Mouse (Mus musculus) forebrain, postnatal 0 days (tissue): ENCODE measurements at regions not wholly inside any gene's neighbourhood (a gene's known extent, or its start where the extent isn't known, plus 50 kb on each side); places are given as distances from the start of the nearest gene placed in this dataset.
"Not testable (repeated sequence)": the region's sequence is repeated elsewhere in the genome, so short reads cannot be mapped to it uniquely, and the experiment has no call there.

ENCODE experiments used
- ATAC-seq: fragments of 200-750 bp; cut with Nextera tagmentation; 2 replicates; pipeline ENCODE4 v1.8.0; 2017; ENCODE audit warnings: mild to moderate bottlenecking, moderate library complexity
- DNase-seq: peaks from one replicate; pipeline ENCODE4 v3.0.0-alpha.2; 2015
- H3K27ac ChIP-seq: fragments of 300-500 bp; sonication (generic); 2 replicates; pipeline ENCODE4 v1.5.1; 2014; ENCODE audit warnings: low read depth, mild to moderate bottlenecking, antibody characterized with exemption, low read length, moderate library complexity, mixed read lengths
- H3K27me3 ChIP-seq: fragments of 300-500 bp; sonication (generic); 2 replicates; pipeline ENCODE4 v1.6.1; 2014; ENCODE audit warnings: mild to moderate bottlenecking, low read length, mixed read lengths; ENCODE audit not compliant: insufficient read depth
- H3K36me3 ChIP-seq: fragments of 300-500 bp; sonication (generic); 2 replicates; pipeline ENCODE4 v1.6.1; 2014; ENCODE audit warnings: mild to moderate bottlenecking, moderate library complexity; ENCODE audit not compliant: insufficient read depth
- H3K4me1 ChIP-seq: fragments of 300-500 bp; sonication (generic); 2 replicates; pipeline ENCODE4 v1.6.1; 2014; ENCODE audit warnings: antibody characterized with exemption; ENCODE audit not compliant: insufficient read depth
- H3K4me2 ChIP-seq: fragments of 300-500 bp; sonication (generic); 2 replicates; pipeline ENCODE4 v1.6.1; 2014; ENCODE audit warnings: low read depth, mild to moderate bottlenecking, moderate library complexity
- H3K4me3 ChIP-seq: fragments of 300-500 bp; sonication (generic); 2 replicates; pipeline ENCODE4 v1.5.1; 2014; ENCODE audit warnings: low read depth, low read length, mixed read lengths
- H3K9ac ChIP-seq: fragments of 300-500 bp; sonication (generic); 2 replicates; pipeline ENCODE4 v1.6.1; 2014; ENCODE audit warnings: mild to moderate bottlenecking
- H3K9me3 ChIP-seq: fragments of 300-500 bp; sonication (generic); 2 replicates; pipeline ENCODE4 v1.6.1; 2016; ENCODE audit warnings: low read length
- CTCF ChIP-seq: sonication (generic); IDR thresholded peaks from 2 replicates; pipeline ENCODE4 v1.5.1; 2016; ENCODE audit warnings: antibody characterized with exemption, control low read depth, low read depth
- WGBS: fragments of 180-500 bp; shearing (Covaris S2); extraction: QIAGEN DNeasy Blood & Tissue Kit; methylation state at CpG from one replicate; pipeline ENCODE4 v1.1.7; 2014; 5-methylcytosine and 5-hydroxymethylcytosine counted together

DNA sequence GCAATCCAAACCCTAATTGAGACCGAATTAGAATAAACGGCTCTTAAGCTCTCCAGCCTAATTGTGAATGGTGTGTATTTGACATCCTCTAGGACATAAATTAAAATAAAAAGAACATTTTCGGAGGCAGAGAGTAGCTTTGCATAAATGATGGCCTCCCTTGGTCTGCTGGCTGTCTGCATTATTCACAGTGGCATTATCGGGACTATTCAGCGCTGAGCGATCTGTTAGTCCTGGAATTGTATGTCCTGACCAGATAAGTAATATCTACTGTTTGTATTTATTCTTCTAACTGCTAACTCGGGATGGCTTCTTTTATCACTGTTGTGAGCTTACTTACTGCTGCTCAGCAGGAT is 299.6 kb downstream of the Chl1 start:
- H3K4me3 ChIP-seq, result peak overlapping the region; percentile 22
- H3K36me3 ChIP-seq, result no peaks in the 10 kb centered on the region
- H3K27me3 ChIP-seq, result no peaks in the 10 kb centered on the region
- ATAC-seq (peak; percentile 16; the same call in 1 of the 2 replicates), DNase-seq (no peak)
- H3K4me2 ChIP-seq, result peak overlapping the region; percentile 48
- H3K4me1 ChIP-seq, result peaks cover 10% of the 10 kb centered on the region
- no peaks in the 10 kb centered on the region for H3K9me3 ChIP-seq
- peak overlapping the region; percentile 60; the same call in 1 of the 2 replicates for H3K27ac ChIP-seq
- H3K9ac ChIP-seq, result peak overlapping the region; percentile 36; the same call in 1 of the 2 replicates
- TF ChIP-seq CTCF, result no peak
- 2% methylated on average over 7 of the region's 7 CpGs for WGBS

DNA sequence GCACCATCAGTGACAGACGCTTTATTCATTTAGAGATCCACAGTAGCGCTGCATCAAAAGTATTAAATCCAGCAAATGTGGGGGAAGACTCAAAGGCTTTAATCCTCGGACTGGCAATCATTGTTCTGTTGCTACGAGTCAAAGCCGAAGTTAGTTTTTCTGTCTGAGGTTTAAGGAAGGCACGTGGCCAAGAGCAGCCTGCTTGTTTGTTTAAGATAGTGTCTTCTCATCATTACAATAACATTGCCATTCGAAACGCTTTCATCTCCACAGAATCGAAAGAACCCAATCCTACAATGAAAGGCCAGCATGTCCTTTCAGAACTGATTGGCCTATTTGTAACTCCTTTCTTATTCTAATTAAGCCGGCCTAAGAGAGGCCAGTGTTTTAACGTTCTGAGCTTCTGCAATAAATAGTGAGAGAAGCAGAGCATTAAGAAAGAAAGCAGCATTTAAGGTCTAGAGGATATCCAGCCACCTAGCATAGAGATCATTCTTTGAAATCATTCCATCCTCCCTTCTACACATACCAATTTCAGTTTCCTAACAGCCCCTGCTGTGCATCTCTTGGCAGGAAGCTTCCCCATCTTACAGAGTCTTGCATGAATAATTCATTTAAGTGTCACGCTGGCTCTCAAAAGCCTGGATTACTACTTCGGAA is 300.1 kb downstream of the Chl1 start:
- H3K9ac ChIP-seq, result peak overlapping the region; percentile 36; the same call in 1 of the 2 replicates
- no peaks in the 10 kb centered on the region for H3K36me3 ChIP-seq
- no peaks in the 10 kb centered on the region for H3K27me3 ChIP-seq
- no peaks in the 10 kb centered on the region for H3K9me3 ChIP-seq
- WGBS, result 2% methylated on average over 13 of the region's 13 CpGs
- DNase-seq (peak; percentile 76), ATAC-seq (peak; percentile 91)
- peak overlapping the region; percentile 48 for H3K4me2 ChIP-seq
- peaks cover 10% of the 10 kb centered on the region for H3K4me1 ChIP-seq
- H3K27ac ChIP-seq, result peak overlapping the region; percentile 60
- TF ChIP-seq CTCF, result no peak
- peak overlapping the region; percentile 22 for H3K4me3 ChIP-seq

DNA sequence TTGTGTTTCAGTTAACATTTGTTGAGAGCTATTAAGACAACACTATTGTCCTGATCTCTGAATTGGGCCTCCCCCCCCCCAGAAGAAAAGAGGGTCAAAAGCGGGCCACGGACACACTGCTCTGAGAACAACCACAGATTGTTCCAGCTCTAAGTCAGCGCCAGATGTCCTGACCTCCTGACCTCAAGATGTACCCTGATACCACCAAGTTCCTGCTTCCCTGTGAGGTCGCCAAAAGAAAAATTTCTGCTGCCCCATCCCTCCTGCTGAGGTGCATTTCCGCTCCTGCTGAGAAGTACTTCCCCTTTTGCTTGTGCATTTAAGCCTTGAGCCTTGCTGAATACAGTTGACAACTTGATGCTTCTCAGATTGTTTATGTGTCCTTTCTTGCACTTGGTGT is 306.0 kb downstream of the Chl1 start:
- H3K9ac ChIP-seq, H3K4me3 ChIP-seq, H3K4me2 ChIP-seq, H3K27ac ChIP-seq, H3K36me3 ChIP-seq, H3K4me1 ChIP-seq, DNase-seq, H3K9me3 ChIP-seq, ATAC-seq, H3K27me3 ChIP-seq: not testable (repeated sequence)
- 78% methylated on average over 5 of the region's 5 CpGs for WGBS

DNA sequence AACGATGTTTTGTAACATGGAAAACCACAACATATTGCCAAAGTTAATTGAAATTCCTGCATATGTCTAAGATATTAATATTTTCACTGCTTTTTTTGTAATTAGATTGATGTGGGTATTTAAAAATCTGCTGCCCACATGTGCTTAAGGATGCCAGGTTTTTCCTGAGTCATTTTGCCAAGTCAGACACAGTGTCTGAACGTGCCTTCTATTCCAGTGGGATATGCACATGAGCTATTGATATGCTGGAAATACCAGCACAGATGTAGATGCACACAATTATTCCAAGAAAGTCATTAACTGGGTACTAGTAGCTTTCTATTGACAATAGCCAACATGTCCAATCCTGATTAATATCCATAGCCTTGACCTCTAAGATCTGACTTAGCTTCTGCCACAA is 315.7 kb downstream of the Chl1 start:
- WGBS, result 48% methylated on average over 2 of the region's 2 CpGs

DNA sequence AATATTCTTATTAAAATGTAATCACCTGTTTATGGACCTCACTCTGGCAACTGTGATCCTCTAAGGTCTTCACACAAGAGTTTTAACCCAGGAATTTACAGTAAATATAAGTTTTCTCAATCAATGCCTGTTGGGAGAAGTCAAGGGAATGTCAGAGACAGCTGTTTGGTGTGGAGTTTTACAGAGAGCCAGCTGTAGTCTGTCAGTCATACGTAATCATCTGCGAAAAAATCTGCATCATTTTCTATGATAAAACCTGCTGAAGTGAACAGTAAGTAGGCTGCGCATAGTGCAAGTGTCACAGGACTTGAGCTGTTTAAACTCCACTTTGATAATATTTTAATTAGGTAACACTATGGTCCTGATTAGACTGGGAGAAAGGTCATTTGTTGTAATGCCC is 317.2 kb downstream of the Chl1 start:
- Histone ChIP-seq H3K9me3 (no peaks in the 10 kb centered on the region), H3K4me2 (no peak overlapping the region), H3K36me3 (no peaks in the 10 kb centered on the region), H3K4me1 (no peaks in the 10 kb centered on the region), H3K4me3 (no peak overlapping the region), H3K9ac (no peak overlapping the region), H3K27me3 (no peaks in the 10 kb centered on the region), H3K27ac (no peak overlapping the region)
- TF ChIP-seq CTCF, result no peak
- no peak for ATAC-seq
- WGBS, result 93% methylated on average over 3 of the region's 3 CpGs
- DNase-seq, result no peak

More for the DNA sequence above, 315.7 kb downstream of the Chl1 start:
- ATAC-seq (no peak), DNase-seq (no peak)
- no peaks in the 10 kb centered on the region for H3K4me1 ChIP-seq
- H3K36me3 ChIP-seq, result no peaks in the 10 kb centered on the region
- H3K27ac ChIP-seq, result no peak overlapping the region
- no peak overlapping the region for H3K4me2 ChIP-seq
- no peaks in the 10 kb centered on the region for H3K9me3 ChIP-seq
- no peak for TF ChIP-seq CTCF
- H3K9ac ChIP-seq, result no peak overlapping the region
- no peak overlapping the region for H3K4me3 ChIP-seq
- no peaks in the 10 kb centered on the region for H3K27me3 ChIP-seq

DNA sequence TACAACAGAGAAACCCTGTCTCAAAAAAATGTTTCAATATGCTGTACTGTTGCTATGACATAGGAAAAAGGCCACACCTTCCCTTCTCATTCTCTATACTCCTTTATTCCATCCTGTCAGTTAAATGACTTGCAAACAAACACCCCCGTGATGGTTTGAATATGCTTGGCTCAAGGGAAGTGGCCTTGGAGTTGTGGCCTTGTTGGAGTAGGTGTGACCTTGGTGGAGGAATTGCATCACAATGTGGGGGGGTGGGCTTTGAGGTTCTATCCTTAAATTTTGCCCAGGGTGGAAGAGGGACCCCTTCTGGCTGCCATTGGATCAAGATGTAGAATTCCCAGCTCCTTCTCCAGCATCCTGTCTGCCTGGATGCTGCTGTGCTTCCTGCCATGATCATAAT is 318.5 kb downstream of the Chl1 start:
- Histone ChIP-seq H3K36me3 (no peaks in the 10 kb centered on the region), H3K4me3 (no peak overlapping the region), H3K9ac (no peak overlapping the region), H3K27me3 (no peaks in the 10 kb centered on the region), H3K4me2 (no peak overlapping the region), H3K4me1 (no peaks in the 10 kb centered on the region), H3K27ac (no peak overlapping the region), H3K9me3 (no peaks in the 10 kb centered on the region)
- ATAC-seq (no peak), DNase-seq (no peak)
- 88% methylated on average over 1 of the region's 1 CpGs for WGBS
- TF ChIP-seq CTCF, result no peak

DNA sequence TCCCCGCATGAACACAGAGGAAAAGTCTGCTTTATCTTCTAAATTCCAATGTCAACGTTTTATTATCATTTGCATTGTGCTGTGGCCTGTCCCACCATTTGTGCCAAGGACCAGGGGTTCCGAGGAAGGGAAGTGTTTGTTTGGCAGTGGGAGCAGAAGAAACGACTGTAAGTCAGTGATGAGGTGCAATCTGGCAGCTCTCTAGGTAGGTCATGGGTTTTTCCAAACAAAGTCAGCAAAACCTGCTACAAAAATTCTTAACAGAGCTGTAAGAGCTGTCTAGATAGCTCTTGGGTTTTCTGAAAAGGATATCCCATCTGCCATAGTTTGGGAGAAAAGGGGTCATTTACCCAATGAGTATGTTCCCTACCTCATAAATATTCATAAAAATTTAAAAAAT is 321.9 kb downstream of the Chl1 start:
- Histone ChIP-seq H3K27ac (no peak overlapping the region), H3K9me3 (no peaks in the 10 kb centered on the region), H3K4me1 (no peaks in the 10 kb centered on the region), H3K27me3 (no peaks in the 10 kb centered on the region), H3K4me3 (no peak overlapping the region), H3K36me3 (no peaks in the 10 kb centered on the region), H3K9ac (no peak overlapping the region), H3K4me2 (no peak overlapping the region)
- ATAC-seq (no peak), DNase-seq (no peak)
- 76% methylated on average over 4 of the region's 4 CpGs for WGBS
- TF ChIP-seq CTCF, result no peak
